Mouse (Mus musculus): ENCODE data around the gene Rgs5. TPM values are rescaled to one million over a fixed set of nuclear protein-coding genes. Genes with fewer than 3 reads are reported as not detected.

Rgs5 gene
- total RNA-seq (2023), result not detected

GRCm38 (mm10) chr1:169655256-169655655, at the start of gene Rgs5:
Gene Rgs5 (plus strand): TSS chr1:169655501.

Other genes starting within 250 kb of the Rgs5 start
- gene Nuf2, start 124.0 kb upstream of the Rgs5 start, total RNA-seq (2023), result 1 to 10 TPM; 1.2 to 1.7 TPM
- gene Rgs4, start 92.1 kb downstream of the Rgs5 start, total RNA-seq (2023), result not detected